Mouse (Mus musculus): ENCODE measurements around the gene Mfsd11. TPM values are rescaled to one million over a fixed set of nuclear protein-coding genes. Genes with fewer than 3 reads are reported as not detected.

Gene Mfsd11
- polyA plus RNA-seq, 1 experiment from 2014 or later: 39.0 TPM

DNA sequence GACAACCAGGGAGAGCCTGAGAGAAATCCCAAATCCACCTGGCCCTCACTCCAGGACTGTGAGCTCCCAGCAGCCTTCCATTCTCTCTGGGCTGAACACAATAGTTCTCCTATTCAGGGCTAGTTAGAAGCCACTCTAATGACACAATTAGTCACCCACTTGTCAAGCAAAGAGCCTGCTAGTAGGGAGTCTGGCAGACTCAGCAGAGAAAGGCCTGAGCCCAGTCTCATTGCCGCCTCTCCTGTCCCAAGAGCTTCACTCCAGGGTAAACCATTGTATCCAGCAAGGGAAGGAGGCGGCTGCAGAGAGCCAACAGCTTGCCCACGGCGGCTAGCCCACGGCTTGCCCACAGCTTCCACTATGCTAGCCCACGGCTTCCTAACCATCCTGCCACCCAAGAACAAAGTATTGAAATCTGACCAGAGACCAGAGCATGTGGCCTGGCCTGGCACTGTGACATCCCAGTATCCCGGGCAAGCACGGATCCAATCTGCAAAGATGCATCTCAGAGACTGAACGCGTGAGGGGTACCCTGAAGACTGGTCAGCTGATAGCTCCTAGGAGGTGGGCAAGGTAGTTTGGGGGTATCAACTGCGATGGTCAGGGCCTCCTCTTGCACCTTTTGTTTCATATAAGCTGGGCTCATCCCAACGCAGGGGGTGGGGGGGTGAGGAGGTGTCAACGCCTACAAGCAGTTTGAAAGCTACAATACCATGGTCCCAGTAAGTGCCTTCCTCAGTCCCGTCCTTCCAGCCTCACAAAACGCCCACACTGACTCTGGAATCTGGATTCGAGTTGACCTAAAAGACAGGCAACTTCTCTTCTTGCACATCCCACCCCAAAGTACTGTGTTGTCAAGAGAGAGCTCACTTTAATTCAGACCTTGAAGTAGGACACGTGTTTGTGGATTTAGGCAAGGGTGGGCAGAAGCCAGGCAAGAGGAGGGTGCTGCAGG, 25.4 kb upstream of the Mfsd11 start:
- peak; percentile 1; the same call in 1 of the 2 replicates for ATAC-seq (replicated peaks; ENCODE audit: extremely low read depth, insufficient read depth, low FRiP score)

DNA sequence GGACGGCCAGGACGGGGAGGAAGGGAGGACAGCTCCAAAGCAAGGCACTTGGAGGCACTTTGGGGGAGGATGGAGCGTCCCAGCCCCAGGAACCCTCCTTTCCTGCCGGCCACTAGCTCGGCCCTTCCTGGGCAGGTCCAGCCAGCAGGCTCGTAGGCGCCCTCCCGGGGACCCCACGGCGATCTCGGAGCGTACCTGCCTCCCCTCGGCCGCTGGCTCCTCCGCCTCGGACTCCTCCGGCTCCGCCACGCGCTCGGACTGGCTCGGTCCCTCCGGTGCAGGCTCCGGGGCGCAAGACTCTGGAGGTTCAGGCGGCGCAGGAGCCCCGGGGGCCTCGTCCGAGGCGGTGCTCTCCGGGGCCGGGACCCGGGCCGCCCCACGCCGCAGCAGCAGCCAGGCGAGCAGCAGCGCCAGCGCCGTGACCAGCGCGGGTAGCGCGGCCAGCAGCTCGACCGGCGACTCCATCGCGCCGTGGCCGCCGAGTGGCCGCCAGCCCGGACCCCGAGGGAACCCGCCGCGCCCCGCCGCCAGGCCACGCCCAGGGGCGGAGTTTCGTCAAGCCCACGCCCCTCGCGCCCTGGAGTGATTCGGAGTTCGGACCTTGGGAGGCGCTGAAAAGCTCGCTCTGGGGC, 24.6 kb upstream of the Mfsd11 start, which contains the start of gene Mxra7:
Gene Mxra7, minus strand, starts transcription at position 513 of the 632 bp plus-strand sequence.
- Histone ChIP-seq H3K4me1 (ENCODE audit: control insufficient read depth, insufficient read depth, low read length) (peaks cover 10% of the 10 kb centered on the region), H3K27me3 (ENCODE audit: control insufficient read depth, insufficient read depth, low read length) (no peaks in the 10 kb centered on the region), H3K9me3 (replicated peaks; ENCODE audit: control insufficient read depth, low read length) (no peaks in the 10 kb centered on the region), H3K36me3 (ENCODE audit: control insufficient read depth, insufficient read depth) (0 out of 2 replicates have a peak, but pooled peaks cover 4% of the 10 kb centered on the region), H3K4me3 (ENCODE audit: low read length) (peak within 1 kb of the TSS; percentile 63), H3K4me2 (ENCODE audit: low read depth, low read length) (peak within 1 kb of the TSS; percentile 90), H3K9ac (ENCODE audit: low read length) (peak within 1 kb of the TSS; percentile 80), H3K27ac (ENCODE audit: low read length) (peak within 1 kb of the TSS; percentile 70)
- WGBS: under 1% methylated on average over 71 of the region's 71 CpGs
- ATAC-seq (replicated peaks; ENCODE audit: extremely low read depth, insufficient read depth, low FRiP score): peak; percentile 66

More for the DNA sequence above, 25.4 kb upstream of the Mfsd11 start:
- peak overlapping the region; percentile 90 for H3K4me2 ChIP-seq (ENCODE audit: low read depth, low read length)
- no peaks in the 10 kb centered on the region for H3K9me3 ChIP-seq (replicated peaks; ENCODE audit: control insufficient read depth, low read length)
- H3K4me3 ChIP-seq (ENCODE audit: low read length): peak overlapping the region; percentile 63
- H3K4me1 ChIP-seq (ENCODE audit: control insufficient read depth, insufficient read depth, low read length): peaks cover 18% of the 10 kb centered on the region
- 48% methylated on average over 17 of the region's 17 CpGs for WGBS
- no peaks in the 10 kb centered on the region for H3K27me3 ChIP-seq (ENCODE audit: control insufficient read depth, insufficient read depth, low read length)
- no peaks in the 10 kb centered on the region for H3K36me3 ChIP-seq (ENCODE audit: control insufficient read depth, insufficient read depth)
- H3K27ac ChIP-seq (ENCODE audit: low read length): peak overlapping the region; percentile 70
- peak overlapping the region; percentile 80 for H3K9ac ChIP-seq (ENCODE audit: low read length)

DNA sequence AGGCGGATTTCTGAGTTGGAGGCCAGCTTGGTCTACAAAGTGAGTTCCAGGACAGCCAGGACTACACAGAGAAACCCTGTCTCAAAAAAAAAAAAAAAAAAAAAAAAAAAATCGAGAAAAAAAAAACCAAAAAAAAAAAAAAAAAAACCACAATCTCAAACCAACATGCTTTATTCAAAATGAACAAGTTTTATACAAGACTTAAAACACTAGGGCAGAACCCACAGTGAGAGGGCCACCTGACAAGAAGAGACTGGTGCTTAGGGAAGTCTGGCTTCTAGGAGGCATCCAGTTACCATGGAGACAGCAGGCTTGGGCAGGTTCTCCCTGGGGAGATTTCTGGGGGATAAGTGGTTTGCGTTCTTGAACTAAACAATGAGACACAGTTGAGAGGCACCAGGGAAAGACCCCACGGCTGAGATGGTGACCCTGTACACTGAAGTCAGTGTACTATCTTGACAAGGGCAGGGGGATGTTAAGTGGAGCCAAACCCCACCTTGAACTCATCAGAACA, 20.0 kb upstream of the Mfsd11 start:
- Histone ChIP-seq H3K27ac (ENCODE audit: low read length) (no peak overlapping the region), H3K27me3 (ENCODE audit: control insufficient read depth, insufficient read depth, low read length) (no peaks in the 10 kb centered on the region), H3K9ac (ENCODE audit: low read length) (no peak overlapping the region), H3K36me3 (ENCODE audit: control insufficient read depth, insufficient read depth) (peaks cover 44% of the 10 kb centered on the region), H3K4me2 (ENCODE audit: low read depth, low read length) (no peak overlapping the region), H3K4me1 (ENCODE audit: control insufficient read depth, insufficient read depth, low read length) (peaks cover 4% of the 10 kb centered on the region), H3K4me3 (ENCODE audit: low read length) (no peak overlapping the region), H3K9me3 (replicated peaks; ENCODE audit: control insufficient read depth, low read length) (no peaks in the 10 kb centered on the region)
- no peak for ATAC-seq (replicated peaks; ENCODE audit: extremely low read depth, insufficient read depth, low FRiP score)
- WGBS: 55% methylated on average over 3 of the region's 4 CpGs

DNA sequence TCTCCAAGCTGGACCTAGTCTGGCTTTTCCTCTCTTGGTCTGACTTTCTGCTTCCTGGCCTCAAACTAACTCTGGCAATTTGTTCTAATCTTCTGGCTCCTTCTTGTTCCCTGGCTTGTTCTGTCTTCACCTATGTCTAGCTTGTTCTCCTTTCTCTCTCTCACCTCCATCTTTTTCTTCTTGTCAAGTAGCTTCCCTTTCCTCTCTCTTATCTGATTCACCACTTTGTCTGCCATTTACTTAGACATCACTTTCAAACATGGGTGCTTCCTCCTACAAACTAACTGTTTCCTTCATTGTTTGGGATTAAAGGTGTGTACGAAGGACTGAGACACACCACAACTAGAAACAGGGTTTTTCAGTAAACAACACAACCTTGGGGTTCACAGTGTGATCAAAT, 17.3 kb upstream of the Mfsd11 start:
- peaks cover 5% of the 10 kb centered on the region for H3K4me1 ChIP-seq (ENCODE audit: control insufficient read depth, insufficient read depth, low read length)
- no peak overlapping the region for H3K4me2 ChIP-seq (ENCODE audit: low read depth, low read length)
- no peak overlapping the region for H3K4me3 ChIP-seq (ENCODE audit: low read length)
- no peak overlapping the region for H3K9ac ChIP-seq (ENCODE audit: low read length)
- no peak for ATAC-seq (replicated peaks; ENCODE audit: extremely low read depth, insufficient read depth, low FRiP score)
- H3K27ac ChIP-seq (ENCODE audit: low read length): no peak overlapping the region
- no peaks in the 10 kb centered on the region for H3K9me3 ChIP-seq (replicated peaks; ENCODE audit: control insufficient read depth, low read length)
- no peaks in the 10 kb centered on the region for H3K27me3 ChIP-seq (ENCODE audit: control insufficient read depth, insufficient read depth, low read length)
- WGBS: 82% methylated on average over 1 of the region's 1 CpGs
- peaks cover 70% of the 10 kb centered on the region for H3K36me3 ChIP-seq (ENCODE audit: control insufficient read depth, insufficient read depth)

DNA sequence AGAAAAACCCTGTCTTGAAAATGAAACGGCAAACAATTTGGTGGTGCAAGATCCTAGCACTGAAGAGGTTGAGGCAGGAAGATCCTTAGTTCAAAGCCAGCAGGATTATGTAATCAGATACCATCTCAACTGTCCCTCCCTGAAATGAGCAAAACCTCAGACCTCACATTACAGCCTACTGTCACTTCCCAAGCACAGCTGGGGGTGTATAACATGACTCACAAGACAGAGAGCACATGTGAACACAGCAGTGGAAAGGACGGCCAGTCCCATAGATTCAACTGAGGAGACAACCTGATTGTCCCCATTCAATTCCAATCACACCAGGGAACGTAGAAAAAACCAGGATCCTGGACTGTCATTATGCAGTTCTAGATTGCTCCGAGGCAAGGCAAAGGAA, 16.0 kb upstream of the Mfsd11 start:
- H3K36me3 ChIP-seq (ENCODE audit: control insufficient read depth, insufficient read depth): peaks cover 82% of the 10 kb centered on the region
- H3K27me3 ChIP-seq (ENCODE audit: control insufficient read depth, insufficient read depth, low read length): no peaks in the 10 kb centered on the region
- H3K4me2 ChIP-seq (ENCODE audit: low read depth, low read length): no peak overlapping the region
- no peaks in the 10 kb centered on the region for H3K9me3 ChIP-seq (replicated peaks; ENCODE audit: control insufficient read depth, low read length)
- no peak for ATAC-seq (replicated peaks; ENCODE audit: extremely low read depth, insufficient read depth, low FRiP score)
- no peak overlapping the region for H3K9ac ChIP-seq (ENCODE audit: low read length)
- no peak overlapping the region for H3K27ac ChIP-seq (ENCODE audit: low read length)
- 96% methylated on average over 4 of the region's 4 CpGs for WGBS
- peaks cover 18% of the 10 kb centered on the region for H3K4me1 ChIP-seq (ENCODE audit: control insufficient read depth, insufficient read depth, low read length)
- H3K4me3 ChIP-seq (ENCODE audit: low read length): no peak overlapping the region

DNA sequence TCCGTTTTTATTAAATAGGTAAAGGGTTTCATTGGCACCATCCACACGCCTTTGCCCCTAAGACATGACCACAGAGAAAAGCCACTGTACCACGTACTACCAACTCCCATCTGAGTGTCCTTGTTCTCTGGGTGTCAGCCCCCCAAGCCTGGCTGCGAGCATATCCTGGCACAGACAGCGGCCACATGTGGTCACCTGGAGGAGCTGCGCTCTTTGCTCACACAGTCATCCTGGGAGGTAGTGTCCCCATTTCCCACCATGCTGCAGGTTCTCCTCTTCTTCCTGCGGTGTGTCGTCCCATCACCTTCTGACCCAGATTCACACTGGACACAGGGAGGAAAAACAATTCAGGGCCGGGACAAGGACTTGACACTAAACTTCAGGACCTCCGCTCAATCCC, 14.8 kb upstream of the Mfsd11 start:
- Histone ChIP-seq H3K4me3 (ENCODE audit: low read length) (no peak overlapping the region), H3K27me3 (ENCODE audit: control insufficient read depth, insufficient read depth, low read length) (no peaks in the 10 kb centered on the region), H3K36me3 (ENCODE audit: control insufficient read depth, insufficient read depth) (peaks cover 81% of the 10 kb centered on the region), H3K4me1 (ENCODE audit: control insufficient read depth, insufficient read depth, low read length) (peaks cover 23% of the 10 kb centered on the region), H3K27ac (ENCODE audit: low read length) (no peak overlapping the region), H3K9me3 (replicated peaks; ENCODE audit: control insufficient read depth, low read length) (no peaks in the 10 kb centered on the region), H3K9ac (ENCODE audit: low read length) (no peak overlapping the region), H3K4me2 (ENCODE audit: low read depth, low read length) (no peak overlapping the region)
- no peak for ATAC-seq (replicated peaks; ENCODE audit: extremely low read depth, insufficient read depth, low FRiP score)
- WGBS: 91% methylated on average over 10 of the region's 10 CpGs

DNA sequence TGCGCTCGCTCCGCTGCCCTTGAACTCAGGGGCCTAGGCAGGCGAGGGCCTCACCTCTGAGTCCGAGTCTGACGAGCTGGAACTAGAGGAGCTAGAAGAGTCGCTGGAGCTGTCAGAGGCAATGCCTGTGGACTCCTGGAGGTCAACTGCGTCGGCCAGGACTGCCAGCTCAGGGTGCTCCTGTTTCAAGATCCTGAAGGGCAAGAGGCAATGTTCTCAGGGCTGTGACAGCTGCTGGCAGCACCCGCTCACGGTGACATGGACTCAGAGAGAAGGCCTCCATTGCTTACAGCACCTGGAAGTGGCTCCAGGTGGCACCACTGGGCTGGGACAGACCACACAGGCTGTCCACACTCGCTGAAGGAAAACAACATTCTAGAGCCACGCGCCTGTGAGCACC, 13.3 kb upstream of the Mfsd11 start:
- no peak overlapping the region for H3K4me3 ChIP-seq (ENCODE audit: low read length)
- WGBS: 82% methylated on average over 14 of the region's 14 CpGs
- H3K4me1 ChIP-seq (ENCODE audit: control insufficient read depth, insufficient read depth, low read length): peaks cover 23% of the 10 kb centered on the region
- no peaks in the 10 kb centered on the region for H3K27me3 ChIP-seq (ENCODE audit: control insufficient read depth, insufficient read depth, low read length)
- peaks cover 71% of the 10 kb centered on the region for H3K36me3 ChIP-seq (ENCODE audit: control insufficient read depth, insufficient read depth)
- H3K4me2 ChIP-seq (ENCODE audit: low read depth, low read length): no peak overlapping the region
- no peak overlapping the region for H3K27ac ChIP-seq (ENCODE audit: low read length)
- H3K9me3 ChIP-seq (replicated peaks; ENCODE audit: control insufficient read depth, low read length): no peaks in the 10 kb centered on the region
- no peak overlapping the region for H3K9ac ChIP-seq (ENCODE audit: low read length)
- no peak for ATAC-seq (replicated peaks; ENCODE audit: extremely low read depth, insufficient read depth, low FRiP score)

DNA sequence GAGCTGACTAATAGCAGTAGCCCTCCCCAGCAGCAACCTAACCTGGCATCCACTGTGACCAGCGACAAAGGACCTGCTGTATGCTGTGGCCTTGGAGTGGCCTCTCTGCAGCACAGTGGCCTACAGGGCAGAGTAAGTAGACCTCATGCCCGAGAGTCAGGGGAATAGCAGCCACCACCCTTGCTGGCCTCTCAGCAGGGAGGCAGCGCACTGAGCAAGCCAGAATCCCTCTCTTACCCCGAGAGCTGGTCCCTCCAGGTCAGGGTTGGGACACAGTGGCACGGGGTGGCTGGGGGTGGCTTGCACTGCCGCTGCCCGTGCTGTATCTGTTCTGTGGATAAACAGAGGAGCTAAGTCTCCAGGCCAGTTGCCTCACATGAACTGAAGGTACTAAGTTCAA, 12.6 kb upstream of the Mfsd11 start:
- peak overlapping the region; percentile 36; the same call in 1 of the 2 replicates for H3K9ac ChIP-seq (ENCODE audit: low read length)
- no peak overlapping the region for H3K27ac ChIP-seq (ENCODE audit: low read length)
- H3K27me3 ChIP-seq (ENCODE audit: control insufficient read depth, insufficient read depth, low read length): no peaks in the 10 kb centered on the region
- ATAC-seq (replicated peaks; ENCODE audit: extremely low read depth, insufficient read depth, low FRiP score): no peak
- 70% methylated on average over 7 of the region's 7 CpGs for WGBS
- peaks cover 29% of the 10 kb centered on the region for H3K4me1 ChIP-seq (ENCODE audit: control insufficient read depth, insufficient read depth, low read length)
- peak overlapping the region; percentile 20; the same call in 1 of the 2 replicates for H3K4me2 ChIP-seq (ENCODE audit: low read depth, low read length)
- no peaks in the 10 kb centered on the region for H3K9me3 ChIP-seq (replicated peaks; ENCODE audit: control insufficient read depth, low read length)
- no peak overlapping the region for H3K4me3 ChIP-seq (ENCODE audit: low read length)
- H3K36me3 ChIP-seq (ENCODE audit: control insufficient read depth, insufficient read depth): peaks cover 65% of the 10 kb centered on the region

DNA sequence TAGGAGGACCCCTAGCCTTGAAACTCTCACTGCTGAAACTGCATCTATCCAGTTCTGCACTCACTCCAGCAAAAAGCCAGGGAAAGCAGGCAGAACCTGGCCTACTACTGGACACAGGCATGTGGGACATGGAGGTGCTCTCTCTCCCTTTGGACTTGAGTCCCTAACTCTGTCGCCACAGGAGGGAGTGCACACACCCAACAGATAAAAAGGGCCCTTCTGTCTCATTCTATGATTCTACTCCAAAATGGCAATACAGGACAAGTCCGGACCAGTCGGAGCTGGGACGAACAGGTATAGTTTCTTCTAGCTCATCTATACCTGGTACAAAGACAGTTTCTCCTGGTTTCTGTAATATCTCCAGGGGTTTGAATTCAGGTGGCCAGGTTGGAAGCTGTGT, 11.5 kb upstream of the Mfsd11 start:
- 71% methylated on average over 4 of the region's 4 CpGs for WGBS
- peaks cover 53% of the 10 kb centered on the region for H3K36me3 ChIP-seq (ENCODE audit: control insufficient read depth, insufficient read depth)

More for the DNA sequence above, 11.5 kb upstream of the Mfsd11 start:
- H3K4me3 ChIP-seq (ENCODE audit: low read length): peak overlapping the region; percentile 79
- H3K27me3 ChIP-seq (ENCODE audit: control insufficient read depth, insufficient read depth, low read length): no peaks in the 10 kb centered on the region
- no peaks in the 10 kb centered on the region for H3K9me3 ChIP-seq (replicated peaks; ENCODE audit: control insufficient read depth, low read length)
- H3K4me1 ChIP-seq (ENCODE audit: control insufficient read depth, insufficient read depth, low read length): peaks cover 30% of the 10 kb centered on the region
- H3K4me2 ChIP-seq (ENCODE audit: low read depth, low read length): peak overlapping the region; percentile 89
- ATAC-seq (replicated peaks; ENCODE audit: extremely low read depth, insufficient read depth, low FRiP score): no peak
- H3K27ac ChIP-seq (ENCODE audit: low read length): no peak overlapping the region
- peak overlapping the region; percentile 4 for H3K9ac ChIP-seq (ENCODE audit: low read length)

All from heart, embryonic 16.5 days (tissue).